Mouse (Mus musculus) bone marrow macrophage, adult 2 months (primary cell): Measurements from ENCODE around the gene Sema4d.

Experiments
- CTCF ChIP-seq: IDR thresholded peaks from 2 replicates; pipeline ENCODE4 v1.5.1; 2012; ENCODE audit warnings: low read depth, mild to moderate bottlenecking, low read length, moderate library complexity
- POLR2A ChIP-seq: IDR thresholded peaks from 2 replicates; pipeline ENCODE4 v1.6.1; 2012; ENCODE audit warnings: mild to moderate bottlenecking, low read depth, low read length, borderline replicate concordance

DNA sequence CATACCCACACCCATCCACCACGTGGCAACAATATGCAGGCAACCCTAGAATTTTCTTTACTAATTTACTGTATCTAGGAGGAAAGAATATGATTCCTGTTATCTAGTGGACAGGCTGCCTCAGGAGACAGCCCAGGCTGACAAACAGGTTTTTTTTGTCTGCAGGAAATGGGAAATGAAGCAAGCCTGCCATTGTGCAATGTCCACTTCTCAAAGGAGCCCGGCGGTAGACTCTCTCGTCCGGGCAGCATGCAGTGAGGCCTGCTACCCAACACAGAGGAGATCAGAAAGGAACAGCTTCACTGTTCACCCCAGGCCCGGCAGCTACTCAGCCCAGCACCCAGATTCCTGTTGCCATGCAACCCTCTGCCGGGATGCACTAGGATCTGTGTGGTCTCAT, 82.8 kb downstream of the Sema4d start:
- no peak for TF ChIP-seq POLR2A
- TF ChIP-seq CTCF, result no peak
